Mouse (Mus musculus): ENCODE data around the gene Hap1. TPM values are rescaled to one million over a fixed set of nuclear protein-coding genes. Genes with fewer than 3 reads are reported as not detected.

The Hap1 gene
- polyA plus RNA-seq, 1 experiment from 2014 or later: 264 TPM

GRCm38 (mm10) chr11:100307900-100308299 is 48.0 kb downstream of the Hap1 start:
- H3K27ac ChIP-seq (replicated peaks): no peak overlapping the region
- H3K36me3 ChIP-seq: no peaks in the 10 kb centered on the region
- H3K9ac ChIP-seq (replicated peaks): no peak overlapping the region
- H3K4me1 ChIP-seq: peaks cover 7% of the 10 kb centered on the region; the same call in 1 of the 2 replicates
- no peaks in the 10 kb centered on the region for H3K9me3 ChIP-seq (replicated peaks)
- ATAC-seq (ENCODE audit: low FRiP score): no peak
- H3K4me2 ChIP-seq: no peak overlapping the region
- H3K27me3 ChIP-seq (replicated peaks): no peaks in the 10 kb centered on the region
- WGBS: 88% methylated on average over 5 of the region's 5 CpGs
- no peak overlapping the region for H3K4me3 ChIP-seq (replicated peaks)

- no peaks in the 10 kb centered on the region for H3K9me3 ChIP-seq (replicated peaks)
- no peak overlapping the region for H3K27ac ChIP-seq (replicated peaks)
- H3K9ac ChIP-seq (replicated peaks): no peak overlapping the region
- H3K4me2 ChIP-seq: no peak overlapping the region
- ATAC-seq (ENCODE audit: low FRiP score): no peak
- no peaks in the 10 kb centered on the region for H3K36me3 ChIP-seq
- H3K27me3 ChIP-seq (replicated peaks): no peaks in the 10 kb centered on the region
- peaks cover 6% of the 10 kb centered on the region for H3K4me1 ChIP-seq
- 92% methylated on average over 5 of the region's 5 CpGs for WGBS
- H3K4me3 ChIP-seq (replicated peaks): no peak overlapping the region
These were observed 54.6 kb downstream of the Hap1 start for GRCm38 (mm10) chr11:100301292-100301691.

GRCm38 (mm10) chr11:100300293-100300692 is 55.6 kb downstream of the Hap1 start:
- WGBS: 10% methylated on average over 5 of the region's 5 CpGs
- H3K9me3 ChIP-seq (replicated peaks): no peaks in the 10 kb centered on the region
- peaks cover 6% of the 10 kb centered on the region for H3K4me1 ChIP-seq
- no peak overlapping the region for H3K9ac ChIP-seq (replicated peaks)
- no peak overlapping the region for H3K27ac ChIP-seq (replicated peaks)
- no peak for ATAC-seq (ENCODE audit: low FRiP score)
- no peak overlapping the region for H3K4me2 ChIP-seq
- no peak overlapping the region for H3K4me3 ChIP-seq (replicated peaks)
- no peaks in the 10 kb centered on the region for H3K36me3 ChIP-seq
- no peaks in the 10 kb centered on the region for H3K27me3 ChIP-seq (replicated peaks)

- no peak overlapping the region for H3K27ac ChIP-seq (replicated peaks)
- H3K4me2 ChIP-seq: peak overlapping the region; percentile 46
- H3K4me1 ChIP-seq: peaks cover 9% of the 10 kb centered on the region
- H3K9ac ChIP-seq (replicated peaks): no peak overlapping the region
- ATAC-seq (ENCODE audit: low FRiP score): 0 out of 2 replicates have a peak, but pooled peaks have one; percentile 45
- no peaks in the 10 kb centered on the region for H3K36me3 ChIP-seq
- WGBS: 27% methylated on average over 18 of the region's 18 CpGs
- no peaks in the 10 kb centered on the region for H3K9me3 ChIP-seq (replicated peaks)
- no peaks in the 10 kb centered on the region for H3K27me3 ChIP-seq (replicated peaks)
- H3K4me3 ChIP-seq (replicated peaks): peak overlapping the region; percentile 20
These were observed 57.5 kb downstream of the Hap1 start for GRCm38 (mm10) chr11:100298274-100299036.

- no peaks in the 10 kb centered on the region for H3K36me3 ChIP-seq
- 41% methylated on average over 5 of the region's 5 CpGs for WGBS
- H3K4me3 ChIP-seq (replicated peaks): peak overlapping the region; percentile 20; the same call in 1 of the 2 replicates
- H3K4me2 ChIP-seq: peak overlapping the region; percentile 46
- no peaks in the 10 kb centered on the region for H3K27me3 ChIP-seq (replicated peaks)
- H3K4me1 ChIP-seq: peaks cover 9% of the 10 kb centered on the region
- no peaks in the 10 kb centered on the region for H3K9me3 ChIP-seq (replicated peaks)
- H3K9ac ChIP-seq (replicated peaks): no peak overlapping the region
- ATAC-seq (ENCODE audit: low FRiP score): no peak
- no peak overlapping the region for H3K27ac ChIP-seq (replicated peaks)
These were observed 58.1 kb downstream of the Hap1 start for GRCm38 (mm10) chr11:100297801-100298200.

Other genes starting within 250 kb of the Hap1 start
- 0.24 and 0.37 TPM in 2 replicates for gene Krt13, start 234.6 kb downstream of the Hap1 start, polyA plus RNA-seq (2015; fragmentation: Nextera tagmentation; extraction: Ambion mirVana)
- 3.9 and 4.1 TPM in 2 replicates for gene Krt15, start 220.2 kb downstream of the Hap1 start, polyA plus RNA-seq (2015; fragmentation: Nextera tagmentation; extraction: Ambion mirVana)
- gene Krt19, start 207.5 kb downstream of the Hap1 start, polyA plus RNA-seq (2015; fragmentation: Nextera tagmentation; extraction: Ambion mirVana): 4.5 and 57.6 TPM in 2 replicates
- 0.06 and 0.08 TPM in 2 replicates for gene Krt9, start 162.9 kb downstream of the Hap1 start, polyA plus RNA-seq (2015; fragmentation: Nextera tagmentation; extraction: Ambion mirVana)
- gene Krt14, start 148.6 kb downstream of the Hap1 start, polyA plus RNA-seq (2015; fragmentation: Nextera tagmentation; extraction: Ambion mirVana): 1.7 and 6.3 TPM in 2 replicates
- 0.27 TPM in 1 of 2 replicates, not detected in the other for gene Krt16, start 107.2 kb downstream of the Hap1 start, polyA plus RNA-seq (2015; fragmentation: Nextera tagmentation; extraction: Ambion mirVana)
- gene Krt17, start 95.1 kb downstream of the Hap1 start, polyA plus RNA-seq (2015; fragmentation: Nextera tagmentation; extraction: Ambion mirVana): 0.73 and 63.9 TPM in 2 replicates
- gene Krt42, start 86.3 kb downstream of the Hap1 start, polyA plus RNA-seq (2015; fragmentation: Nextera tagmentation; extraction: Ambion mirVana): not detected in 2 replicates
- gene Eif1, start 36.2 kb downstream of the Hap1 start, polyA plus RNA-seq (2015; fragmentation: Nextera tagmentation; extraction: Ambion mirVana): 1,270 and 1,336 TPM in 2 replicates
- 0.75 TPM in 1 of 2 replicates, not detected in the other for gene Gast, start 21.7 kb downstream of the Hap1 start, polyA plus RNA-seq (2015; fragmentation: Nextera tagmentation; extraction: Ambion mirVana)
- 58.2 and 74.6 TPM in 2 replicates for gene Jup, start 41.6 kb upstream of the Hap1 start, polyA plus RNA-seq (2015; fragmentation: Nextera tagmentation; extraction: Ambion mirVana)
- gene P3h4, start 58.7 kb upstream of the Hap1 start, polyA plus RNA-seq (2015; fragmentation: Nextera tagmentation; extraction: Ambion mirVana): 24.3 and 24.4 TPM in 2 replicates
- gene Fkbp10, start 59.6 kb upstream of the Hap1 start, polyA plus RNA-seq (2015; fragmentation: Nextera tagmentation; extraction: Ambion mirVana): 29.8 and 38.9 TPM in 2 replicates
- 118 and 121 TPM in 2 replicates for gene Nt5c3b, start 85.7 kb upstream of the Hap1 start, polyA plus RNA-seq (2015; fragmentation: Nextera tagmentation; extraction: Ambion mirVana)
- 0.83 and 0.84 TPM in 2 replicates for gene Klhl10, start 85.8 kb upstream of the Hap1 start, polyA plus RNA-seq (2015; fragmentation: Nextera tagmentation; extraction: Ambion mirVana)
- 9.1 and 10.1 TPM in 2 replicates for gene Klhl11, start 116.6 kb upstream of the Hap1 start, polyA plus RNA-seq (2015; fragmentation: Nextera tagmentation; extraction: Ambion mirVana)
- gene Acly, start 171.9 kb upstream of the Hap1 start, polyA plus RNA-seq (2015; fragmentation: Nextera tagmentation; extraction: Ambion mirVana): 213 and 218 TPM in 2 replicates
- 1.2 and 2.1 TPM in 2 replicates for gene Ttc25, start 189.5 kb upstream of the Hap1 start, polyA plus RNA-seq (2015; fragmentation: Nextera tagmentation; extraction: Ambion mirVana)
- gene Cnp, start 218.8 kb upstream of the Hap1 start, polyA plus RNA-seq (2015; fragmentation: Nextera tagmentation; extraction: Ambion mirVana): 62.0 and 74.6 TPM in 2 replicates

All from neural tube, embryonic 15.5 days (tissue).